Mouse (Mus musculus): Measurements from ENCODE around the gene Sart3.

Sart3 gene

GRCm38 (mm10) chr5:113765641-113766526 lies 6.4 kb downstream of the Sart3 start:
- no peak for DNase-seq (ENCODE audit: low read depth, low spot score)

- DNase-seq (ENCODE audit: low read depth, low spot score) = no peak
These were observed 7.9 kb downstream of the Sart3 start for GRCm38 (mm10) chr5:113764426-113764825.

- no peak for DNase-seq (ENCODE audit: low read depth, low spot score)
These were observed 10.7 kb downstream of the Sart3 start for GRCm38 (mm10) chr5:113761585-113761984.

GRCm38 (mm10) chr5:113755347-113756030 lies 16.8 kb downstream of the Sart3 start:
- no peak for DNase-seq (ENCODE audit: low read depth, low spot score)

GRCm38 (mm10) chr5:113751521-113752157 lies 20.7 kb downstream of the Sart3 start:
- no peak for DNase-seq (ENCODE audit: low read depth, low spot score)

- no peak for DNase-seq (ENCODE audit: low read depth, low spot score)
These were observed 23.6 kb downstream of the Sart3 start for GRCm38 (mm10) chr5:113748556-113749331.

- no peak for DNase-seq (ENCODE audit: low read depth, low spot score)
These were observed 24.7 kb downstream of the Sart3 start for GRCm38 (mm10) chr5:113747629-113748028.

- DNase-seq (ENCODE audit: low read depth, low spot score) = no peak
These were observed 34.6 kb downstream of the Sart3 start for GRCm38 (mm10) chr5:113737607-113738237.

- DNase-seq (ENCODE audit: low read depth, low spot score) = no peak
These were observed 35.7 kb downstream of the Sart3 start for GRCm38 (mm10) chr5:113736522-113737164.

GRCm38 (mm10) chr5:113736113-113736502 lies 36.2 kb downstream of the Sart3 start:
- DNase-seq (ENCODE audit: low read depth, low spot score) = no peak

- peak; percentile 98 for DNase-seq (ENCODE audit: low read depth, low spot score)
These were observed 36.8 kb downstream of the Sart3 start, which contains the start of gene Ficd for GRCm38 (mm10) chr5:113735345-113736112. Ficd (plus strand) TSS chr5:113735803.

GRCm38 (mm10) chr5:113735023-113735344 lies 37.3 kb downstream of the Sart3 start:
- DNase-seq (ENCODE audit: low read depth, low spot score) = no peak

- no peak for DNase-seq (ENCODE audit: low read depth, low spot score)
These were observed 37.9 kb downstream of the Sart3 start for GRCm38 (mm10) chr5:113734376-113734775.

GRCm38 (mm10) chr5:113732182-113732581 lies 40.1 kb downstream of the Sart3 start:
- DNase-seq (ENCODE audit: low read depth, low spot score) = peak; percentile 51

GRCm38 (mm10) chr5:113731174-113731573 lies 41.1 kb downstream of the Sart3 start:
- DNase-seq (ENCODE audit: low read depth, low spot score) = no peak

- DNase-seq (ENCODE audit: low read depth, low spot score) = no peak
These were observed 41.6 kb downstream of the Sart3 start for GRCm38 (mm10) chr5:113730641-113731121.

GRCm38 (mm10) chr5:113728691-113729090 lies 43.6 kb downstream of the Sart3 start:
- DNase-seq (ENCODE audit: low read depth, low spot score) = no peak

GRCm38 (mm10) chr5:113728011-113728410 lies 44.3 kb downstream of the Sart3 start:
- DNase-seq (ENCODE audit: low read depth, low spot score) = no peak

- DNase-seq (ENCODE audit: low read depth, low spot score) = no peak
These were observed 45.1 kb downstream of the Sart3 start for GRCm38 (mm10) chr5:113727238-113727637.

GRCm38 (mm10) chr5:113726618-113727017 lies 45.7 kb downstream of the Sart3 start:
- no peak for DNase-seq (ENCODE audit: low read depth, low spot score)
